Mouse (Mus musculus) right cerebral cortex, postnatal 10 days (tissue): ENCODE results near the gene Clstn2.
A peak's percentile ranks its signal among the peaks of the same experiment; 100 is the strongest.

Experiments
- DNase-seq, 2 experiments: peaks; one replicate each; pipeline ENCODE4 v3.0.0; 2021; ENCODE audit warnings: low spot score in 2 of 2

The Clstn2 gene

DNA sequence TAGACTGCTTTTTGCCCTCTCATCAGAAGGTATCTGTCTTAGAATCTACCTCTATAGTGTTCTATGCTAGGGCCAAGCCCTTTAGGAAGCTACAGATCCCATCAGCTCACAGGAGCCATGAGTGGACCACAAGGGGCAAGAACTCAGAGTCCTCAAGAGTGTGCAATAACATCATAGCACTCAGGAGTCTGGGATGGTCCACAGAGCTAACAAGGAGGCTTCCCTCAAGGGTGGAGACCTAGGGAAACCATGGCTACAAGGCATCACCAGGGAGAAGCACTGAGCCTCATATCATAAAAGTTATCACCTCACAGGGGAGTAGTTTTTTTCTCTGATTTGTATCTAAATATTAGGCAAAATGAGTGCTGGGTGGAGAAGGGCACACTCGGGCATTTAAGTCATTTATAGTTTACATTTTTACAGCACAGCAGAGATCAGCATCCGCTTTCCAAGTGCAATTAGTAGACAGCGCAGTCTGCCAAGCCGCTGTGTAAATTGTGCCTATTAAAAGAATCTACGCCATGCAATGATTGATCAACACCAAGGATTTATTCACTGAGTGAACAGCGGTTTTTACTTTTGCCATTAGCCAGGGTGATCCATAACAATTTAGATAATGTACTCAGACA, 82.5 kb downstream of the Clstn2 start:
- DNase-seq, result no peak

DNA sequence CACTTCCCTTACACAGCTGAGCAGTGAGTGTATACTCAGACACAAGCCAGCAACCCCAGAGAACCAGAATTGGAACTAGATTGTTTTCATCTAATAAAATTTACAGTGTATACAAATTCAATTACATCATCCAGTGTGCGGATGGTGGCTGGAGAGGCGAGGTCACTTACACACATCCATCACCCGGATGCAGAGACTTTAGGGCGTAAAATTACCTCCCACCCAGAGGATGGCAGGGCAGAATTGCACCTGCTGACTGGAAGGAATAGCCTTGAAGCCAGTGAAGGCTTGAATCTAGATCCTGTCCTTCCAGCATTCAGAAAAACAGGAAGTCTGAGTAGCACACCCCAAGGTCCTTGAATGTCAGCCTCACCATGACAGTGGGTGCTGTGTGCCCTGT, 113.7 kb downstream of the Clstn2 start:
- DNase-seq, result no peak

GRCm38 (mm10) chr9:97891415-97891814, 141.6 kb downstream of the Clstn2 start:
- no peak for DNase-seq

GRCm38 (mm10) chr9:97883336-97883735, 149.6 kb downstream of the Clstn2 start:
- peak in 1 of 2 experiments; percentile 41 for DNase-seq

- no peak for DNase-seq
Observed at GRCm38 (mm10) chr9:97867013-97867700, 165.8 kb downstream of the Clstn2 start.

DNA sequence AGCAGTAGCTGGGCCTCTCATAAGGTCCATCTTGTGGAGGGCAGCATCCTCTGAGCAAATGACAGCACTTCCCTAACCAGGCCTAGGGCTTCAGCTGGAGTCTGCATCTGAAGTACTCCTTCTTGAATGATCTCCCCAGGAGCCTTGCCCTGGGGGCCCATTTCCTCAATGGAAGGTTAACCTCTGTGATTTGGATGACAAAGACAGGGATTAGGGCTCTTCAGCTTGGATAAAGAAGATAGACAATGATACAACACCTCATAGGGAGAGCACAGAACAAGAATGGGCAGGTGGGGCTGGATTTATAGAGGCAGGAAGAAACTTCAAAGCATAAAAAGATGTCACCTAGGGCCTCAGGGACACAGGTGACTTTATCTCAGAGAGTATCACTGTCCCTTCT, 180.1 kb downstream of the Clstn2 start:
- no peak for DNase-seq

DNA sequence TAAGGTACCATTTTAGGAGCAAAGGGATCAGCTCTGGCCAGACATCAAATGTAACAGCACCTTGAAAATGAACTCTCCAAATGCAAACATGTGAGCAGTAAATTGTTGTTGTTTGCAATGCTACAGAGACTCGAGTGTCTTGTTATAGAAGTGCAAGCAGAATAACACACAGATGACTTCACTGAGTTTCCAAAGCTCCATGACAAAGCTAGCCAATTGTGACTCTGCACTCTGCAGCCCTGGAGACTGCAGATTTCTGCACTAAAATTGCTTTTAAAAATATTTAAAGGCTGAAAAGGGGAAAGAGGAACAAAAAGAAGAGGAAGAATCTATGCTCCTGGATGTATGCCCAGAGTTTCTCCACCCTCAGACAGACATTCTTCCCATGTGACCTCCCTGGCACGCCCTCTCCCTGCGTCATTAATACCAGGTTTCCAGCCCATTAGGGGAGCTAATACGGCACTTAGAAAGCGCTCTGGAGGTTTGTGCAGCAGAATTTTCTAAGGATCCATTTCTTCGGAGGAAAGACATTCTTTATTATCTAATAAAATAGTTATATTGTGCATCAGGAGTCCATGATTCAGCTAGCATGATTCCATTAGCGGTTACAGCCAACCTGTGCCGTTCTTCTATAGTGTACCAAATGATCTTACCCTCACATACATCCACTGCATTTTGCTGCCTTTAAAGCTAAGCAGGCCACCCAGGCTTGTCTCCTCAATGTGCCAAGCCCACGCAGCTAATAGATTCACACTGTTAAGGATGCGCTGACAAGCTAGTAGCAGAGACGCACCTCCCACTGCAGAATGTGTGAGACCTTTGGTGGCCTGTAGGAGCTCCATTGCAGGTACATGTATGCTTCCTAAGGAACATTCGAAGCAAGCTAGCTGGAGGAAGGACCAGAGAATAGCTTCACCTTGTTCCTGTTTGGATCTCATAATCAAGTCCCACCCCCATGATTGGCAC, 184.8 kb downstream of the Clstn2 start:
- peak; percentile 33 to 43 for DNase-seq

GRCm38 (mm10) chr9:97842054-97842453, 190.9 kb downstream of the Clstn2 start:
- DNase-seq, result no peak

GRCm38 (mm10) chr9:97831216-97831615, 201.8 kb downstream of the Clstn2 start:
- DNase-seq, result no peak

GRCm38 (mm10) chr9:97829919-97830318, 203.1 kb downstream of the Clstn2 start:
- DNase-seq, result no peak

DNA sequence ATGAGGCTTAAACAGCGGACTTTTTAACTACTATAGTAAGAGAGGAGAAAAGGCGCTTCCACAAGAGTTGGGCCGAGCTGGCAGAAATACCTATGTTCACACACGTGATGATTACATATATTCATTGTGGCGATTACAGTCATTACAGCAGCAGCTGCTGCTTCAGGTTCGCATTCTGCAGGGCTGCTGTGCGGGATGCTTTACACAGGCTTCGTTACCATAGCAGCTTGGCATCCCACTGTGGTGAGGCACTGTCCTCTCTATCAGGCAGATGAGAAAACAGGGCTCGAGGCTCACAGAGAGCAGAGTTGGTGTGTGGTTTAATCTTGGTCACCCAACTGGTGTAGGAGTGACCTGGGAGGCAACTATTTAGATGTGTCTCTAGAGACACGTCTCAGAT, 205.3 kb downstream of the Clstn2 start:
- DNase-seq, result peak; percentile 32 to 40

- no peak for DNase-seq
Observed at GRCm38 (mm10) chr9:97826077-97826947, 206.7 kb downstream of the Clstn2 start.

DNA sequence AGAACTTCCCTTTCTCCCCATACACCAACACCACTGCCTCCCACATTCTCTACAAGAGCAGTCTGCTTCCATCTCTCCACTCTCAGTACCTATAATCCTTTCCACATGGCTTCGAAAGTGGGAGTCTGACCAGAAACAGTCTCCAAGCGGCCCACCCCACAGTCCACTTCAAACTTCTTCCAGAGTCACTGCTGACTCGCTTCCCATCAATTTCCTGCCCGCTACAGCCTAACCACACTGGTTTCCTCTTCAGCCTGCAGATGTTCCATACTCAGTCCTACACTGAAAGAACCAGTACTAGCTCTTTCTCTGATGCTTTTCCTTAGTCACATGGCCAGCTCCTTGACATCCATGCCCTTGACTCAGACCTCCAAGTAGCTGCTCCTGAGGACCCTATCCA, 215.9 kb downstream of the Clstn2 start:
- no peak for DNase-seq

DNA sequence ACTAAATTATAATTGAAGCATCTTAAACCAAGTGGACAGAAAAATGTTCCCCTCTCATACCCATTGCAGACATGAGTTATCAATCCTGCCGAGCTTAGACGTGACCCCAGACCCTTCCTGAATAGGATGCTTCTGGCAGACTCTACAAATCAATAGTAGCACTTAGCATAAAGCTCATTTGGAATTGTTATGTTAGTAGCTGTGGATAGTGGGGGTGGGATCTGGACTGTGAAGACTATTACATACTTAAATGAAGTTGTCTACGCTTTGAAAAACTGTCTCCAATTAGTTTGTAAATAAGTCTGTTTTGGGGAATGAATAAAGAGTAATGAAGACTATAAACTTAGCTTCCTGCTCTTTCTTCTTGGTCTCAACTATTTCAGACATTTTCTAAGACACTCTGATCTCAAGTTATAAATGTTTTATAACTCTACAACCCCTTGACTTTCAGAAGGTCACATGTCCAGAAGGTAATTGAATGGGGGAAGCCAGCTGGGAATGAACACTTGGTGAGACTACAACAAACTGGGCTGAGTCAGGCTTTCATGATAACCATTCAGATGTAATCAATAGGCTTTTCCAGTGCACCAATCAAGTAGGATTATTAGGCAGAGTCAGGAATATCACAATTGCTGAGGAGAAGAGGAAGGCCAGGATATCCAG, 216.7 kb downstream of the Clstn2 start:
- DNase-seq, result no peak

DNA sequence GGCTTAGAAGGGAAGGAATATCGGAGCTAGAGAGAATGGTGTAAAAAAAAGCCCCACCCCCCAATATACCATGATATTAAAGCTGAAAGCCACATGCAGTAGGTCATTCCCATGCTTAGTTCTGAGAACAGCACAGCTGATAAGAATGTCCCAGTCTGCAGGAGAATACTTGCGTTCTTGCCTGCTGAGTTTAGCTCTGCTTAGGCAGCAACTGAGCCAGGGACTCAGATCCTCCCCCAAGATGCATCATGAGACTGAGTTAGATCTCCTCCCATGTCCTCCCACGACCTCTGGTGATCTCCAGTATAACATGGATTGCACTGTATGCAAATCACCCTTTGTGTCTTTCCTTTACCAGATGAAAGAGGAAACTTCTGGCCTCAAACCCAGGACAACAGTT, 219.8 kb downstream of the Clstn2 start:
- peak in 1 of 2 experiments; percentile 32 for DNase-seq

DNA sequence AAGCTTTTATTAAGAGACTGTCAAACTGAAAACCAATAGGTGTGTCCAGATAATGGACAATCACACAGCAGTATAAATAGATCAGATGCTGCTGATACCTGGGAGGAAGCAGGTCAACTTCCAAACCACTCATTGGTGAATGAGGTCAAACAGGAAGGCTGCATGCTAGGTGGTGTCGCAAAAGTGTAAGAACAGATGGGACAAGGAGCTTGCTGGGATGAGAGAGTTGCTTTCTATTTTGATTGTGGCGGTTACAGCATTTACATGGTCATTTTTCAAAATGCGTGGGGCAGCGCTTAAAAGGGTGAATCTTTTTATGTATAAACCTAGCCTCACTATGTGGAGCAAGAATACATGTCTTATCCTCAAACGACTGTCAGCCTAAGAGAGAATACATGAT, 225.9 kb downstream of the Clstn2 start:
- no peak for DNase-seq

GRCm38 (mm10) chr9:97793661-97794060, 239.3 kb downstream of the Clstn2 start:
- no peak for DNase-seq

DNA sequence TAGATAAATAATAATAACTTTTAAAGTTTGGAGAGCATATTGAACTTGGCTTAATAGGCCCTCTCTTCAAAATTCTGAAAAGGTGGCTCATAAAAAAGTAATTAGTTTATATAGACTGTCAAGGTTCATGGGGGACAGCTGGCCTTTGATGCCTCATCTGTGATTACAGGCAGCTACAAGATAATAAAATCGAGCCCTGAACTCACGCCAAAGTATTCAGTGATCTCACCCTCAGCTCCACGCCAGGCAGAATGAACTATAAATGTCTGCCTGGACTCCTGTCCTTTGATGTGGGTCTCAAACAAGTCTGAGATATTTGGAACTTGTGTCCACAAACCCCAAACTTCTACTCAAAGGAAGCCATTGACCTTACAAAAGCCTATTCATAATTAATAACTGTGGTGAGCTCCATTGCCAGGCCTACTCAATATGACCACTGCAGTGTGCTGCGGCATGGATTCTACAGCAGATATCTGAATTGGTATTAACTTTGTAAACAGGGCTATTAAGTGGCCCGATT, 244.8 kb downstream of the Clstn2 start:
- no peak for DNase-seq

GRCm38 (mm10) chr9:97780032-97780616, 252.9 kb downstream of the Clstn2 start:
- DNase-seq, result no peak

GRCm38 (mm10) chr9:97775770-97776169, 257.2 kb downstream of the Clstn2 start:
- DNase-seq, result no peak
